ENCODE assay signal across 17 mouse cellular contexts in genomic region chr14:48514620-48515019, GRCm38 (mm10).
DNase-seq lines count a peak whose midpoint lies in the region; ATAC-seq and TF ChIP-seq lines count a peak whose summit lies in the region.
"Had no signal": no experiment of that assay in that cellular context is flagged by ENCODE, and none has a peak within 500 bp of the region (broad histone marks: within the 10 kb centered on the region; RNA-seq: fewer than 3 reads in every experiment).

No protein-coding gene starts in this region.

- ATAC-seq in forebrain, postnatal 0 days, result peak; percentile 53
- ATAC-seq in forebrain, embryonic 13.5 days, result no peak
- ATAC-seq in midbrain, postnatal 0 days (ENCODE audit: low FRiP score), result no peak
- ATAC-seq in midbrain, embryonic 15.5 days (replicated peaks), result no peak; the same call in 1 of the 2 replicates
- 0 out of 2 replicates have a peak, but pooled peaks have one; percentile 25 for ATAC-seq in erythroid progenitor cell, adult 5-6 weeks (replicated peaks; ENCODE audit: low FRiP score, poor library complexity, severe bottlenecking)
- ATAC-seq in liver, postnatal 0 days, result no peak
- ATAC-seq: inflammation-experienced regulatory T-cells, adult 6 months had no signal

- H3K36me3 ChIP-seq in forebrain, postnatal 0 days (ENCODE audit: insufficient read depth), result peaks cover 7% of the 10 kb centered on the region; the same call in 1 of the 2 replicates
- peaks cover 6% of the 10 kb centered on the region for H3K36me3 ChIP-seq in forebrain, embryonic 13.5 days (ENCODE audit: poor library complexity, severe bottlenecking)
- peaks cover 11% of the 10 kb centered on the region for H3K36me3 ChIP-seq in midbrain, postnatal 0 days (ENCODE audit: insufficient read depth, low read length)
- no peaks in the 10 kb centered on the region; the same call in 1 of the 2 replicates for H3K36me3 ChIP-seq in midbrain, embryonic 15.5 days (replicated peaks)
- peaks cover 5% of the 10 kb centered on the region; the same call in 1 of the 2 replicates for H3K36me3 ChIP-seq in liver, postnatal 0 days (replicated peaks; ENCODE audit: insufficient read depth, low read length)

- H3K9me3 ChIP-seq in forebrain, postnatal 0 days (ENCODE audit: low read length), result no peaks in the 10 kb centered on the region
- no peaks in the 10 kb centered on the region for H3K9me3 ChIP-seq in forebrain, embryonic 13.5 days (replicated peaks)
- H3K9me3 ChIP-seq in midbrain, postnatal 0 days (ENCODE audit: low read length), result no peaks in the 10 kb centered on the region
- no peaks in the 10 kb centered on the region for H3K9me3 ChIP-seq in midbrain, embryonic 15.5 days
- H3K9me3 ChIP-seq in liver, postnatal 0 days (ENCODE audit: low read length), result no peaks in the 10 kb centered on the region
- H3K9me3 ChIP-seq: heart, embryonic 15.5 days; neural tube, embryonic 12.5 days had no signal

- WGBS in forebrain, postnatal 0 days, result 30% methylated on average over 7 of the region's 7 CpGs
- whole genome bisulfite sequencing in forebrain, embryonic 13.5 days, result 28% methylated on average over 7 of the region's 7 CpGs
- 33% methylated on average over 7 of the region's 7 CpGs for WGBS in midbrain, postnatal 0 days
- WGBS in midbrain, embryonic 15.5 days, result 27% methylated on average over 7 of the region's 7 CpGs
- WGBS in liver, postnatal 0 days (ENCODE audit: insufficient replicate concordance), result 55% methylated on average over 7 of the region's 7 CpGs

- no peak overlapping the region for H3K27ac ChIP-seq in forebrain, postnatal 0 days (ENCODE audit: low read depth, low read length)
- H3K27ac ChIP-seq in forebrain, embryonic 13.5 days, result no peak overlapping the region
- H3K27ac ChIP-seq in midbrain, postnatal 0 days (ENCODE audit: low read depth, low read length), result no peak overlapping the region
- H3K27ac ChIP-seq in midbrain, embryonic 15.5 days, result no peak overlapping the region
- no peak overlapping the region for H3K27ac ChIP-seq in liver, postnatal 0 days (ENCODE audit: low read depth)
- H3K27ac ChIP-seq: heart, embryonic 15.5 days; neural tube, embryonic 12.5 days had no signal

- no peaks in the 10 kb centered on the region for H3K4me1 ChIP-seq in forebrain, postnatal 0 days (ENCODE audit: insufficient read depth)
- H3K4me1 ChIP-seq in forebrain, embryonic 13.5 days, result peaks cover 41% of the 10 kb centered on the region
- H3K4me1 ChIP-seq in midbrain, postnatal 0 days (ENCODE audit: insufficient read depth, low read length), result no peaks in the 10 kb centered on the region
- peaks cover 22% of the 10 kb centered on the region for H3K4me1 ChIP-seq in midbrain, embryonic 15.5 days
- no peaks in the 10 kb centered on the region for H3K4me1 ChIP-seq in liver, postnatal 0 days (ENCODE audit: insufficient read depth)
- H3K4me1 ChIP-seq: heart, embryonic 15.5 days had no signal

- no peak overlapping the region for H3K4me2 ChIP-seq in forebrain, postnatal 0 days (ENCODE audit: low read depth)
- no peak overlapping the region for H3K4me2 ChIP-seq in forebrain, embryonic 13.5 days
- no peak overlapping the region for H3K4me2 ChIP-seq in midbrain, postnatal 0 days (ENCODE audit: low read depth, low read length, poor library complexity, severe bottlenecking)
- H3K4me2 ChIP-seq in midbrain, embryonic 15.5 days, result no peak overlapping the region
- no peak overlapping the region for H3K4me2 ChIP-seq in liver, postnatal 0 days (ENCODE audit: low read depth, low read length)
- H3K4me2 ChIP-seq: heart, embryonic 15.5 days; neural tube, embryonic 12.5 days had no signal

- H3K27me3 ChIP-seq in forebrain, postnatal 0 days (ENCODE audit: insufficient read depth, low read length), result no peaks in the 10 kb centered on the region; the same call in 1 of the 2 replicates
- peaks cover 49% of the 10 kb centered on the region for H3K27me3 ChIP-seq in forebrain, embryonic 13.5 days
- H3K27me3 ChIP-seq in midbrain, postnatal 0 days (ENCODE audit: insufficient read depth, low read length), result peaks cover 9% of the 10 kb centered on the region; the same call in 1 of the 2 replicates
- peaks cover 35% of the 10 kb centered on the region for H3K27me3 ChIP-seq in midbrain, embryonic 15.5 days (replicated peaks)
- no peaks in the 10 kb centered on the region for H3K27me3 ChIP-seq in liver, postnatal 0 days (ENCODE audit: insufficient read depth, low read length)
- H3K27me3 ChIP-seq: heart, embryonic 15.5 days had no signal

- TF ChIP-seq EP300 in liver, postnatal 0 days (IDR thresholded peaks at IDR 0.05; ENCODE audit: low read depth), result no peak

- no peak for TF ChIP-seq CTCF in forebrain, postnatal 0 days (IDR thresholded peaks at IDR 0.05; ENCODE audit: low read depth)
- no peak for TF ChIP-seq CTCF in midbrain, postnatal 0 days (IDR thresholded peaks at IDR 0.05)
- no peak for TF ChIP-seq CTCF in liver, postnatal 0 days (IDR thresholded peaks at IDR 0.05; ENCODE audit: low read depth)

- no peak overlapping the region for H3K9ac ChIP-seq in forebrain, postnatal 0 days
- H3K9ac ChIP-seq in forebrain, embryonic 13.5 days, result no peak overlapping the region
- no peak overlapping the region for H3K9ac ChIP-seq in midbrain, postnatal 0 days (replicated peaks; ENCODE audit: low read length, poor library complexity, severe bottlenecking)
- H3K9ac ChIP-seq in midbrain, embryonic 15.5 days, result no peak overlapping the region
- no peak overlapping the region for H3K9ac ChIP-seq in liver, postnatal 0 days (replicated peaks)
- H3K9ac ChIP-seq: heart, embryonic 15.5 days; neural tube, embryonic 12.5 days had no signal

- no peak for DNase-seq in forebrain, postnatal 0 days
- peak; percentile 37 for DNase-seq in midbrain, postnatal 0 days (ENCODE audit: low spot score)
- peak; percentile 23 for DNase-seq in cerebellum, adult 9-10 months
- no peak for DNase-seq in liver, postnatal 0 days
- DNase-seq: adrenal gland, adult 2 months; gastrocnemius, postnatal 10 days; kidney, adult 2 months; kidney, postnatal 14 days; liver; lung, postnatal 14 days; thymus, postnatal 36 days had no signal

- H3K4me3 ChIP-seq in forebrain, postnatal 0 days (ENCODE audit: low read depth, low read length), result no peak overlapping the region
- no peak overlapping the region for H3K4me3 ChIP-seq in forebrain, embryonic 13.5 days
- H3K4me3 ChIP-seq in midbrain, postnatal 0 days (ENCODE audit: low read depth, low read length), result no peak overlapping the region
- H3K4me3 ChIP-seq in midbrain, embryonic 15.5 days, result no peak overlapping the region
- H3K4me3 ChIP-seq in liver, postnatal 0 days (ENCODE audit: low read depth, low read length), result no peak overlapping the region
- H3K4me3 ChIP-seq: heart, embryonic 15.5 days; neural tube, embryonic 12.5 days had no signal

Comparison
In these comparisons a context has a peak if more than half of its experiments do, and no peak if none do; other contexts are left out.
1. ATAC-seq: peak in forebrain, postnatal 0 days (single experiment) and erythroid progenitor cell, adult 5-6 weeks (single experiment); none in forebrain, embryonic 13.5 days (single experiment), midbrain, postnatal 0 days (single experiment), midbrain, embryonic 15.5 days (single experiment) and liver, postnatal 0 days (single experiment).
2. DNase-seq: peak in midbrain, postnatal 0 days (single experiment) and cerebellum, adult 9-10 months (single experiment); none in forebrain, postnatal 0 days (single experiment) and liver, postnatal 0 days (single experiment).